ENCODE assay signal across 23 mouse cellular contexts in genomic region chr5:25246473-25246865, GRCm38 (mm10). TPM values are rescaled to one million over a fixed set of nuclear protein-coding genes. Genes with fewer than 3 reads are reported as not detected.
"Had no signal": no experiment of that assay in that cellular context is flagged by ENCODE, and none has a peak within 500 bp of the region (broad histone marks: within the 10 kb centered on the region; RNA-seq: fewer than 3 reads in every experiment).

No protein-coding gene starts in this region.

- H3K4me3 ChIP-seq: hindbrain, embryonic 15.5 days; layer of hippocampus, adult 2 months; limb, embryonic 10.5 days; limb, embryonic 13.5 days; liver, embryonic 12.5 days; liver, embryonic 15.5 days; midbrain, embryonic 13.5 days; myocyte; neural tube, embryonic 13.5 days; stomach, embryonic 15.5 days had no signal

- H3K9me3 ChIP-seq: hindbrain, embryonic 15.5 days; limb, embryonic 10.5 days; limb, embryonic 13.5 days; liver, embryonic 12.5 days; liver, embryonic 15.5 days; midbrain, embryonic 13.5 days; neural tube, embryonic 13.5 days; stomach, embryonic 15.5 days had no signal

- H3K9ac ChIP-seq: hindbrain, embryonic 15.5 days; limb, embryonic 13.5 days; liver, embryonic 12.5 days; liver, embryonic 15.5 days; midbrain, embryonic 13.5 days; neural tube, embryonic 13.5 days; stomach, embryonic 15.5 days had no signal

- H3K4me1 ChIP-seq: hindbrain, embryonic 15.5 days; limb, embryonic 10.5 days; liver, embryonic 12.5 days; midbrain, embryonic 13.5 days; neural tube, embryonic 13.5 days; stomach, embryonic 15.5 days had no signal

- ATAC-seq: intestine, postnatal 0 days; liver, embryonic 12.5 days; midbrain, embryonic 13.5 days; midbrain, embryonic 16.5 days had no signal

- DNase-seq: layer of hippocampus, adult 9-11 months; lung, adult 2 months; lung, postnatal 14 days; lung, postnatal 4 days; retina, postnatal 1 day; right cerebral cortex, postnatal 25 days; spleen, adult 18-20 months; thymus, postnatal 25 days had no signal

- H3K27ac ChIP-seq: hindbrain, embryonic 15.5 days; layer of hippocampus, adult 2 months; limb, embryonic 10.5 days; limb, embryonic 13.5 days; liver, embryonic 12.5 days; midbrain, embryonic 13.5 days; neural tube, embryonic 13.5 days; stomach, embryonic 15.5 days had no signal

- H3K4me2 ChIP-seq: hindbrain, embryonic 15.5 days; limb, embryonic 13.5 days; liver, embryonic 12.5 days; liver, embryonic 15.5 days; midbrain, embryonic 13.5 days; neural tube, embryonic 13.5 days; stomach, embryonic 15.5 days had no signal

- H3K27me3 ChIP-seq: hindbrain, embryonic 15.5 days; limb, embryonic 13.5 days; liver, embryonic 12.5 days; liver, embryonic 15.5 days; midbrain, embryonic 13.5 days; neural tube, embryonic 13.5 days; stomach, embryonic 15.5 days had no signal

RNA-seq across cellular contexts. Expression of gene E130116L18Rik, which starts 23.5 kb away (rescaled TPM):
- polyA plus RNA-seq: hindbrain, embryonic 15.5 days; intestine, embryonic 14.5 days; large intestine, adult 2 months; limb, embryonic 10.5 days; limb, embryonic 13.5 days; liver, embryonic 15.5 days; lung, adult 2 months; lung, embryonic 16.5 days; midbrain, embryonic 13.5 days; midbrain, embryonic 16.5 days; myocyte; neural tube, embryonic 13.5 days; stomach, embryonic 15.5 days had no signal
